Mouse (Mus musculus) retina, embryonic 14.5 days (tissue): Measurements from ENCODE around the gene Gpr150.

ENCODE experiments used
- DNase-seq: peaks from one replicate; pipeline ENCODE4 v3.0.0-alpha.2; 2015; ENCODE audit warnings: low spot score

Gpr150 gene

GRCm38 (mm10) chr13:76056896-76057266 lies at the start of gene Gpr150:
Gene Gpr150 (minus strand): TSS chr13:76056996.
- DNase-seq, result no peak

- DNase-seq, result no peak
Measured at GRCm38 (mm10) chr13:76101989-76102388, 45.2 kb upstream of the Gpr150 start.

- peak; percentile 99 for DNase-seq
Measured at GRCm38 (mm10) chr13:76098493-76099303, 41.9 kb upstream of the Gpr150 start, which contains the start of the genes Arsk and Ttc37. Gene Arsk (minus strand): TSS chr13:76098660. Gene Ttc37 (plus strand): TSS chr13:76098734.

- DNase-seq, result no peak
Measured at GRCm38 (mm10) chr13:76098116-76098492, 41.3 kb upstream of the Gpr150 start.

GRCm38 (mm10) chr13:76074323-76074722 lies 17.5 kb upstream of the Gpr150 start:
- no peak for DNase-seq

- no peak for DNase-seq
Measured at GRCm38 (mm10) chr13:76064363-76064945, 7.7 kb upstream of the Gpr150 start.

GRCm38 (mm10) chr13:76063548-76063947 lies 6.8 kb upstream of the Gpr150 start:
- no peak for DNase-seq

- DNase-seq, result no peak
Measured at GRCm38 (mm10) chr13:76062569-76062968, 5.8 kb upstream of the Gpr150 start.

- no peak for DNase-seq
Measured at GRCm38 (mm10) chr13:76062126-76062525, 5.3 kb upstream of the Gpr150 start.

GRCm38 (mm10) chr13:76059591-76059990 lies 2.8 kb upstream of the Gpr150 start:
- DNase-seq, result no peak

- no peak for DNase-seq
Measured at GRCm38 (mm10) chr13:76057267-76058069, 672 bp upstream of the Gpr150 start.

- DNase-seq, result peak; percentile 80
Measured at GRCm38 (mm10) chr13:76056261-76056724, 503 bp downstream of the Gpr150 start.

- DNase-seq, result peak; percentile 56
Measured at GRCm38 (mm10) chr13:76055391-76056232, 1.2 kb downstream of the Gpr150 start.

- no peak for DNase-seq
Measured at GRCm38 (mm10) chr13:76044971-76045370, 11.8 kb downstream of the Gpr150 start.

GRCm38 (mm10) chr13:76042455-76042854 lies 14.3 kb downstream of the Gpr150 start:
- DNase-seq, result no peak

- DNase-seq, result no peak
Measured at GRCm38 (mm10) chr13:76024588-76024987, 32.2 kb downstream of the Gpr150 start.

- DNase-seq, result no peak
Measured at GRCm38 (mm10) chr13:76021782-76022181, 35.0 kb downstream of the Gpr150 start.

GRCm38 (mm10) chr13:76018844-76019400 lies 37.9 kb downstream of the Gpr150 start:
- no peak for DNase-seq

GRCm38 (mm10) chr13:76017974-76018843 lies 38.6 kb downstream of the Gpr150 start, which contains the start of gene Rfesd:
Gene Rfesd (minus strand): TSS chr13:76018719.
- peak; percentile 98 for DNase-seq

GRCm38 (mm10) chr13:76017465-76017864 lies 39.3 kb downstream of the Gpr150 start:
- no peak for DNase-seq
